Mouse (Mus musculus) neutrophil, adult 5-6 weeks (primary cell): ENCODE results near the gene Slain2. TPM values are rescaled to one million over a fixed set of nuclear protein-coding genes. Genes with fewer than 3 reads are reported as not detected.

Experiments used
- ATAC-seq: fragments of 151-379, 151-347 bp; 2 replicates; pipeline ENCODE4 v1.8.0; 2017; ENCODE audit warnings: mild to moderate bottlenecking, moderate TSS enrichment; ENCODE audit not compliant: insufficient number of reproducible peaks, poor library complexity, low FRiP score, severe bottlenecking; ENCODE audit errors: extremely low read depth
- total RNA-seq: library from RNA; stranded (forward); fragments of 200-1000 nt; gene quantifications from 2 replicates; pipeline ENCODE4 v1.2.3, GENCODE M21; 2017

The Slain2 gene
- total RNA-seq, 1 experiment from 2014 or later = 92.8 TPM

- ATAC-seq = no peak
These were observed 17.4 kb upstream of the Slain2 start for GRCm38 (mm10) chr5:72896478-72897279.

GRCm38 (mm10) chr5:72897998-72898397 is 16.1 kb upstream of the Slain2 start:
- ATAC-seq = no peak

- ATAC-seq = no peak
These were observed 14.8 kb upstream of the Slain2 start for GRCm38 (mm10) chr5:72899255-72899654.

GRCm38 (mm10) chr5:72901866-72902265 is 12.2 kb upstream of the Slain2 start:
- ATAC-seq = no peak

- ATAC-seq = no peak
These were observed 11.8 kb upstream of the Slain2 start for GRCm38 (mm10) chr5:72902312-72902711.

GRCm38 (mm10) chr5:72902876-72903516 is 11.1 kb upstream of the Slain2 start:
- no peak for ATAC-seq

- peak; percentile 51 for ATAC-seq
These were observed 9.0 kb upstream of the Slain2 start for GRCm38 (mm10) chr5:72904903-72905790.

- ATAC-seq = peak; percentile 88
These were observed 6.7 kb upstream of the Slain2 start for GRCm38 (mm10) chr5:72907402-72907801.

GRCm38 (mm10) chr5:72908324-72908936 is 5.7 kb upstream of the Slain2 start:
- ATAC-seq = no peak

GRCm38 (mm10) chr5:72909363-72909762 is 4.7 kb upstream of the Slain2 start:
- ATAC-seq = no peak

GRCm38 (mm10) chr5:72910373-72910772 is 3.7 kb upstream of the Slain2 start:
- ATAC-seq = no peak

- no peak for ATAC-seq
These were observed 2.8 kb upstream of the Slain2 start for GRCm38 (mm10) chr5:72911284-72911683.

GRCm38 (mm10) chr5:72914633-72915561 is 793 bp downstream of the Slain2 start:
- no peak for ATAC-seq

- ATAC-seq = no peak
These were observed 1.9 kb downstream of the Slain2 start for GRCm38 (mm10) chr5:72916048-72916447.

GRCm38 (mm10) chr5:72916851-72917250 is 2.7 kb downstream of the Slain2 start:
- no peak for ATAC-seq

- no peak for ATAC-seq
These were observed 6.3 kb downstream of the Slain2 start for GRCm38 (mm10) chr5:72920416-72920815.

GRCm38 (mm10) chr5:72921171-72921570 is 7.1 kb downstream of the Slain2 start:
- ATAC-seq = no peak

GRCm38 (mm10) chr5:72922796-72923195 is 8.7 kb downstream of the Slain2 start:
- ATAC-seq = no peak
